Mouse (Mus musculus) cerebellum, adult 9-10 months (tissue): ENCODE data around the gene Htatsf1.

Experiments
- DNase-seq: peaks from one replicate; pipeline ENCODE4 v3.0.0; 2022

Htatsf1 gene

DNA sequence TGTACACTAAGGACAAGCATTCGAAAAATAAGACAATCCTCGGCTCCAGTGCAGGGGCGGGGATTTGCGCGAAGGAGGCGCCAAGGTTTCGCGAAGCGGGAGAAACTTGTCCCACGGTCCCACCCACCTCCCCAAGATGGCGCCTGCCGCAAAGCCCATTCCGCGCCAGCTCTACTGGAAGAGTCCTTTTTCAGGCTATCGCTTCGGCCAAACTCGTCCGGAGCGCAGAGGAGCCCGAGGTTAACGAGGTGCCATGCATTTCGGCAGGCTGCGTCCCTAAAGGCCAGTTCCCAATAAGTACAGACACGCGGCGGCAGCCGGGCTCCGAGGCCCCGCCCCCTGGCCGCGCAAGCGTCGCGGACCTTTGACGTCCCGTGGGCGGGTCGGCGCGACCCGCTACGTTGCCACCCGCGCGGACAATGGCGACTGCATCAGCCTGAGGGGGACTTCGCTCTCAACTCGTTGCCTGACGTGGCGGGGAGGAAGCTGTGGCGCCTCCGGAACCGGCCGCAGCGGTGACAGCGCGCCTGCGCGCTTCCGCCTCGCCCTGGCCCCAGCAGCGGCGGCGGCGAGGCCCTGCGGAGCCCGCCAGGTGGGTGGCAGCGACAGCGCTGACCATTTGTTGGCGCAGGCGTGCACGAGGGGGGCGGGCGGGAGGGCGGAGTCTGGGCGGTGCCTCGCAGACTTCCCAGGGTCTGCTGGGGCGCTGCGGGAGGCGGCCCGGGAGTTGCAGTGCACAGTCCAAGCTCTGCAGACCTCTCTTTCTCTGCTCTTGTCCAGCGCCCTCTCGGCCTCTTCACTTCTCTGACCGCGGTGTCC lies at the start of gene Htatsf1:
Gene Htatsf1 (plus strand): TSS at position 410 of the 819 bp plus-strand sequence.
- DNase-seq = peak; percentile 80

DNA sequence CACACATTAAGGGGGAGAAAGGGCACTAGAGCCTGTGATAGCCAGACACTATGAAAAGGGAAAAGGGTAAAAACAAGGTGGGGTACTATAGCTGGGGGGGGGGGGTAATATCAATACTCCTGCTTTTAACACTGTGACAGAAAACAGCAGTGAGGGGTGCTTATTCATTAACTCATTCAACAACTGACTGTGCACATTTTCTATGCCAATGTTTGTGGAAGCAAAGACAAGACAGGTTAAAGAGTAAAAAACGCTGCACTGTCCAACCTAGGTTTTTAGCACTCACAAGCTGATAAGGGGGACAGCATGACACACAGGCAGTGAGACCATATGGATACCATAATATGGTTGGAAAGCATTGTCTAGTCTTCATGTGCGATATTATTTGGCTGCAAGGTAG lies 40.5 kb upstream of the Htatsf1 start:
- no peak for DNase-seq

DNA sequence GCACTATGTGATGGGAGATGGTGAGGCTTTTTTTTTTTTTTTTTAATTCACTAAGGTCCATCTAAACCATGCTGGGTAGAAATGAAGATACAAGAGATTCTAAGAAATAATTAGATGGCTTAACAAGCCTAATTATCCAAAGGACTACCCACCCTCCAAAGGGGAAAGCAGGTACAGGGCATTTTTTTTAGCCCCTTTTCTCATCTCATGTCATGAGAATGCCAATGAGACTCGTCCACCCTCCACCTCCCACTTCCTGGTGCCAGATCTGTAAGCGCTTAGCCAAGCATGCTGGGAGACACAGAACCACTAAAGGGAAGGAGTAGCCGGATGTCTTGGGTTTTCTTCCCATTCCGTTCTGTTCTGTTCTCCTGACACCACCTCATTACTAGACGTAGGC lies 10.6 kb upstream of the Htatsf1 start, which contains the start of gene Brs3:
Gene Brs3 (plus strand): TSS at position 301 of the 400 bp plus-strand sequence.
- no peak for DNase-seq

DNA sequence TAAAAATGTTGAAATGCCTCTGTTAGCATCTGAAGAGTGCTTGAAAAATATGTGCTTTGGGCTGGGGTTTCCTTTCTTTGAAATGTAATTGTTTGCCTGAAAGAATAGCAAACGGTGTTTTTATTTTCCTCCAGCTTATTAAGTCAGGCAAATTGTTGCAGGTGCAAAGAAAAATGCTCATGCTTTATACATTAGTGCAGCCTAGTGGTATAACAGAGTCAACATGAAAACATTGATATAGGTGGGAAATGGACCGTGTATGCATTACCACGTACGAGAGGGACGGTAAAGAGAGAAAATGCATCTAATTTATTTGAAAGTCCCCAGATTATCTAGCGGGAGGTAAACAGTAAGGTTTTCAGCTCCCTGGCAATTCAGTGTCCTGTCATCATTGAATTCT lies 9.5 kb upstream of the Htatsf1 start:
- no peak for DNase-seq

DNA sequence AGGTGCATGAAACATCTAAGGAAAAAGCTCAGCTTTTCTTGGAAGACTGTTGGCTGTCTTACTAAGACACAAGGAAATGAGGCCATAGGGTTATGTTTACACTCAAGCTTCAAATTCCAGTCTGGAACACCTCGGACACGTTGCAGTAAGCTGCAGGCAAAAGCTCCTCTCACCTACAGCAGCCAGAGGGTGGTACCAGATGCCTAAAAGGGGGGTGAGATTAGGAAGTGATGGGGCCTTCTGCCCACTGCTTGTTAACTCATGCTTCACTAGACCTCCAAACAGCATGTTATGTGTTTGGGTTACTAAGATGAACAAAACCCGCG lies 572 bp upstream of the Htatsf1 start:
- DNase-seq = no peak

DNA sequence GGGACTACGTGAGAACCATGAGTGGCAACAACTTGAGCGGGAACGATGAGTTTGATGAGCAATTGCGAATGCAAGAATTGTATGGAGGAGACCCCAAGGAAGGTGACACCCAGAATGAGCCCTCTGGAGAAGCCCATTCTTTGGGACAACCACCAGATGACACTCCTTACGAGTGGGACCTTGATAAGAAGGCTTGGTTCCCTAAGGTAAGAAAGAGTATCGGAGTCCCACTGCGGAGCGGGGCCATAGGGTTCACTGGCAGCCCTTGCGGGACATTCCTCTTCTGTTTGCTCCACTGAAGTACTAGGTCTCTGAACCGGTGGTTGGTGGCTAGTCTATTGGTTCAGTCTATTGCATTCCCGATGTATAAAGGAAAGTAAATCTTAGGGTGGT lies 606 bp downstream of the Htatsf1 start:
- no peak for DNase-seq

DNA sequence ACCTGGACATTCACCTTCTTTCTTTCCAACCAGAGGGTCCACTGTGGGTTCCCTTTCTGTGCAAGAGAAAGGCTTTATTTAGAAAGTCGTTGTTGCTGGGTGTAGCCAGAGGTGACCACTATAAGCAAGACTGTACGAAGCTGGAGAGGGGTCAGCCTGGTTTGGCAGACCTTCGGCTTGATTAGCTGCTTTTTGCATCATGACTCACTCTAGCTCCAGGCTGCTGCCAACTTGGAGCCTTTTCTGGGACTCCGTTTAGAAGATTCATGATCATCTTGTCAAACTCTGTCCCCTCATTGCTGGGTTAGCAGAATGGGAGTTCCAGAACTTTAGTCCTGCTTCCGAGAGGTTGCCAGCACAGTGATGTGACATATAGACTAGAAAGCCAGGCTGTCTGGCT lies 28.1 kb downstream of the Htatsf1 start:
- no peak for DNase-seq

GRCm38 (mm10) chrX:57087806-57088205 lies 34.4 kb downstream of the Htatsf1 start, which contains the start of gene Vgll1:
Vgll1 (plus strand) TSS chrX:57088106.
- DNase-seq = no peak

DNA sequence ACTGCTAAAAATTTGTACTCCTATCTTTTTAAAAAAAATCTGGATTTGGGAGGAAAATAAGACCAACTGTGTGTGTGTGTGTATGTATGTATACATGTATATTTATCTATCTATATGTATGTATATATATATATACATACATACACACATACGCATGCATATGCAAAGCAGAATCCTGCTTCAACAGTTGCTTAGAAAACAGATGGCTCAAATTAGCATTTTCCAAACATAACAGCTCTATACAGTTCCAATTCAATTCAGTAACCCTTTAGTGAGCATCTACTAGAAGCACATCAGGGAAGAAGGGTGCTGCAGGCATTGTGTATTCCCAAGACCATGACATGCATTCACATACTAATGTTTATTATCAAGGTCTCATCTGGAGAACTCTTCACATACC lies 50.0 kb downstream of the Htatsf1 start:
- no peak for DNase-seq

DNA sequence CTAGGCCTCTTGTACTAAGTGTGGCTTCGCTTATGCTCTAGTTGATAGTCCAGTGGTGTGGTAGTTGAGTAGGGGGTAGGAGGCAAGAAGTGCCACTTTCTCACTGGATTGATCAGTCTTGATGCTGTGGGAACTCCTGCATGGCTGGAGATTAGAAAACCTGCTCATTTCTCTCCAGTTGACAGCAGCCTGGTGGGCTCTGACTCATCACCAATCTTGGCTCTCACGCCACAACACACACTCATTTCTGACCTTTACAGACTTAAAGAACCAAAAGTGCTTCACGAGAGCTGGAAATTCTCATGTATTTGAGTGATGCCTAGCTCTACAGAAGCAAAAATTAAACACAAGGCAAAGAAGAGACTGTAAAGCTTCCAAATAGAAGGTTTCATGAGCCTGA lies 53.6 kb downstream of the Htatsf1 start:
- no peak for DNase-seq
